Mouse (Mus musculus) limb, embryonic 11.5 days (tissue): ENCODE results near the gene Cldn14. TPM values are rescaled to one million over a fixed set of nuclear protein-coding genes. Genes with fewer than 3 reads are reported as not detected.

Experiments used
- ATAC-seq: fragments of 200-750 bp; cut with Nextera tagmentation; 2 replicates; pipeline ENCODE4 v1.8.0; 2017; ENCODE audit warnings: low read depth; ENCODE audit not compliant: insufficient number of reproducible peaks, low FRiP score, low TSS enrichment
- DNase-seq: peaks from one replicate; pipeline ENCODE4 v3.0.0-alpha.2; 2015; ENCODE audit warnings: low spot score
- H3K27ac ChIP-seq: fragments of 300-500 bp; sonication (generic); replicated peaks from 2 replicates; pipeline ENCODE4 v1.5.1; 2014; ENCODE audit warnings: low read depth, mild to moderate bottlenecking, low read length
- H3K27me3 ChIP-seq: fragments of 300-500 bp; sonication (generic); 2 replicates; pipeline ENCODE4 v1.6.1; 2014; ENCODE audit warnings: mild to moderate bottlenecking, low read length, mixed read lengths; ENCODE audit not compliant: control insufficient read depth, insufficient read depth
- H3K36me3 ChIP-seq: fragments of 300-500 bp; sonication (generic); 2 replicates; pipeline ENCODE4 v1.6.1; 2014; ENCODE audit warnings: mild to moderate bottlenecking, low read length, moderate library complexity, mixed read lengths; ENCODE audit not compliant: control insufficient read depth, insufficient read depth
- H3K4me1 ChIP-seq: fragments of 300-500 bp; sonication (generic); 2 replicates; pipeline ENCODE4 v1.6.1; 2014; ENCODE audit warnings: low read length, mixed read lengths; ENCODE audit not compliant: control insufficient read depth, insufficient read depth
- H3K4me2 ChIP-seq: fragments of 300-500 bp; sonication (generic); 2 replicates; pipeline ENCODE4 v1.6.1; 2014; ENCODE audit warnings: low read depth, mild to moderate bottlenecking, moderate library complexity; ENCODE audit not compliant: severe bottlenecking
- H3K4me3 ChIP-seq: fragments of 300-500 bp; sonication (generic); 2 replicates; pipeline ENCODE4 v1.5.1; 2014; ENCODE audit warnings: low read depth, low read length
- H3K9ac ChIP-seq: fragments of 300-500 bp; sonication (generic); 2 replicates; pipeline ENCODE4 v1.6.1; 2014; ENCODE audit warnings: mild to moderate bottlenecking, low read length
- H3K9me3 ChIP-seq: fragments of 300-500 bp; sonication (generic); 2 replicates; pipeline ENCODE4 v1.6.1; 2016; ENCODE audit warnings: low read length; ENCODE audit not compliant: control insufficient read depth
- WGBS: fragments of 180-500 bp; shearing (Covaris S2); extraction: QIAGEN DNeasy Blood & Tissue Kit; methylation state at CpG from one replicate; pipeline ENCODE4 v1.1.7; 2014; 5-methylcytosine and 5-hydroxymethylcytosine counted together
- polyA plus RNA-seq: library from polyadenylated mRNA; unstranded; fragments of >200 nt; fragmentation: Nextera tagmentation; extraction: Ambion mirVana; gene quantifications from 2 replicates; pipeline ENCODE4 v1.2.1, GENCODE M21; 2014

The Cldn14 gene
- polyA plus RNA-seq, 1 experiment from 2014 or later = not detected

DNA sequence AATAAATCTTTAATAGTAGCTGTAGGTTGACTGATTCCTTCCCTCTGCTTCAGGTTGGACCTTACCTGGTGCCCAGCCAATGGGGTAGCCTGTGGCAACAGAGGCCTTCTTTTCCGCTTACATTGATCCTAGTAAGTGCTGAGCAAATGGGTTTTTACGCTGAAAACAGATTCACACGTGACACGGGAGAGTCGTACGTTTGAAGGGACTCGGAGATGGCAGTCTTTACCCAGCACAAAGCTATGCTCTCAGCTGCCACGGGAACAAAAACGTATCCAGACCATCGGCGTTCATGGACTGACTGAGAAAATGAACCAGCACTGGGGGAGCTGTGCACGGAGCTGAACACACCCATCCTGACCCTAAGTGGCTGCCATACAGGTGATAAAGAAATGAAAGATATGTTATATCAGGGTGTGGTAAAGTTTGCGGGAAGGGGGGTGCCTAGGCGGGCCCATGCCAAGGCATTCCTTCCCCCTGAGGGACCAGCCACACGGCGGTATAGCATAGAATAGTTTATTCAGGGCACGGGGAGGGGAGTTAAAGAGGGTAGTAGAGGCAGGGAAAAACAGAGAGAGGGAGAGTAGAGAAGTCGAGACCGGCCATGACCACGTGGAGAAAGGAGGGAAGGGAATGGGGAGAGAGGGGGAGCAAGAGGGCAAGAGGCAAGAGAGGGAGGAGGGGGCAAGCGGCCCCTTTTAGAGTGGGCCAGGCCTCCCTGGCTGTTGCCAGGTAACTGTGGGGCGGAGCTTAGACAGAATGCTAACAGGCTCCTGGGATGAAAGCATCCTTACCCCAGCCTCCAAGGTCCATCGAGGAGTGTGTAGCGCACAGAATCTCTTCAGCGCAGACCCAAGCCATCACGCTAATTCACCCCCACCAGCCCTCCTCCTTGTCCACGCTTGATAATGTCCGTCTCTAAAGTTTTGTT is 97.6 kb downstream of the Cldn14 start:
- H3K36me3 ChIP-seq = peaks cover 4% of the 10 kb centered on the region; the same call in 1 of the 2 replicates
- no peak overlapping the region for H3K9ac ChIP-seq
- H3K27ac ChIP-seq = no peak overlapping the region
- H3K27me3 ChIP-seq = no peaks in the 10 kb centered on the region
- H3K4me1 ChIP-seq = no peaks in the 10 kb centered on the region
- H3K4me3 ChIP-seq = no peak overlapping the region
- no peaks in the 10 kb centered on the region for H3K9me3 ChIP-seq
- no peak overlapping the region for H3K4me2 ChIP-seq
- no peak for DNase-seq
- 68% methylated on average over 28 of the region's 28 CpGs for WGBS
- ATAC-seq = no peak

DNA sequence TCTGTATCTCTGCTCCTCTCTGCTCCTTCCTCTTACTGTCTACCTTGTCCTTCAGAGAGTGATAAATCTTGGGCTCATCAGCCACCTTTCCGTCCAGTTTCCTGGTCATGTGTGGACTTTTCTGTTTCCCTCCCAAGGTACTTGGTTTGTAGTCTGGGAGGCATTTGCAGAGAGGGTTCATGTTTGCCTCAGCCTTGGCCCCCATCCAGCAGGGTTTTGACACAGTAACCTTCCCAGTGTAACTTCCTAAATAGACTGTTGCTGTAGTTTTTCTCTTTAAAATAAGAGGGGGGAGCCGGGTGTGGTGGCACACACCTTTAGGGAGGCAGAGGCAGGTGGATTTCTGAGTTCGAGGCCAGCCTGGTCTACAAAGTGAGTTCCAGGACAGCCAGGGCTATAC is 98.7 kb downstream of the Cldn14 start:
- H3K4me2 ChIP-seq = no peak overlapping the region
- no peaks in the 10 kb centered on the region for H3K9me3 ChIP-seq
- DNase-seq (no peak), ATAC-seq (no peak)
- H3K9ac ChIP-seq = no peak overlapping the region
- peaks cover 4% of the 10 kb centered on the region; the same call in 1 of the 2 replicates for H3K36me3 ChIP-seq
- H3K4me1 ChIP-seq = no peaks in the 10 kb centered on the region
- no peaks in the 10 kb centered on the region for H3K27me3 ChIP-seq
- WGBS = 86% methylated on average over 3 of the region's 3 CpGs
- H3K4me3 ChIP-seq = no peak overlapping the region
- no peak overlapping the region for H3K27ac ChIP-seq

DNA sequence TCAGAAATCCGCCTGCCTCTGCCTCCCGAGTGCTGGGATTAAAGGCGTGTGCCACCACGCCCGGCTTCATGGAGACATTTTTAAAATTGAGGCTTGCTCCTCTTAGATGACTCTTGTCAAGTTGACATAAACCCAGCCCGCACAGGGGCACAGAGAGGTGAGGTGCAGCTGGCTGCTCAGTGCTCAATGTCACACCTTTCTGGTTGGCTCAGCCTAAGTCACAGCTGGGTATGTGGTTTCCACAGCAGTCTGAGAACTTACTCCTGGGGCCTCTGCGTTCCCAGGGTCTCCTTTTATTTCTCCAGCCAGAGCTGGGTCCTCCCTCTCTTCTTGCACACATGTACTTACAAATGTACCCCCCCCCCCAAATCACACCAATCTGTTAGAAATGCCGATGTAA is 100.4 kb downstream of the Cldn14 start:
- no peak for DNase-seq
- no peaks in the 10 kb centered on the region for H3K4me1 ChIP-seq
- ATAC-seq = no peak
- H3K9me3 ChIP-seq = no peaks in the 10 kb centered on the region
- 87% methylated on average over 8 of the region's 8 CpGs for WGBS
- no peak overlapping the region for H3K4me3 ChIP-seq
- no peaks in the 10 kb centered on the region for H3K27me3 ChIP-seq
- no peak overlapping the region for H3K4me2 ChIP-seq
- H3K9ac ChIP-seq = no peak overlapping the region
- no peak overlapping the region for H3K27ac ChIP-seq
- peaks cover 4% of the 10 kb centered on the region; the same call in 1 of the 2 replicates for H3K36me3 ChIP-seq

DNA sequence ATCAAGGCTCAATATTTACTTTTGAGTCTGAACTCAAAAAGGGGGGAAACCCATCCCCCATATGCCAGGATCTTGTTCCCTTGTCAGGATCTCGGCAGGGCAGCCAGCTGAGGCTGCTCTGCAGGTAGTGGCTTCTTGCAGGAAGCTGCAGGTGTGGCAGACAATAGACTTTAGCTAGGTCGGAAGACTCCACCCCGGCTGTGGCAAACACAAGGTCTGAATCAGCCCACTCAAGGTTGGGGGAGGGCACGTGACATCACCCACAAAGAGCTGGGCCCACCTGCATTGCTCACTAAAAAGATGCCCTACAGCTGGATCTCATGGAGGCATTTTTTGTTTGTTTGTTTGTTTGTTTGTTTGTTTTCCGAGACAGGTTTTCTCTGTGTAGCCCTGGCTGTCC is 100.9 kb downstream of the Cldn14 start:
- ATAC-seq = no peak
- Histone ChIP-seq H3K9ac (no peak overlapping the region), H3K4me2 (no peak overlapping the region), H3K9me3 (no peaks in the 10 kb centered on the region), H3K36me3 (peaks cover 4% of the 10 kb centered on the region; the same call in 1 of the 2 replicates), H3K27ac (no peak overlapping the region), H3K4me3 (no peak overlapping the region), H3K4me1 (no peaks in the 10 kb centered on the region), H3K27me3 (no peaks in the 10 kb centered on the region)
- DNase-seq = no peak
- WGBS = 83% methylated on average over 5 of the region's 5 CpGs

DNA sequence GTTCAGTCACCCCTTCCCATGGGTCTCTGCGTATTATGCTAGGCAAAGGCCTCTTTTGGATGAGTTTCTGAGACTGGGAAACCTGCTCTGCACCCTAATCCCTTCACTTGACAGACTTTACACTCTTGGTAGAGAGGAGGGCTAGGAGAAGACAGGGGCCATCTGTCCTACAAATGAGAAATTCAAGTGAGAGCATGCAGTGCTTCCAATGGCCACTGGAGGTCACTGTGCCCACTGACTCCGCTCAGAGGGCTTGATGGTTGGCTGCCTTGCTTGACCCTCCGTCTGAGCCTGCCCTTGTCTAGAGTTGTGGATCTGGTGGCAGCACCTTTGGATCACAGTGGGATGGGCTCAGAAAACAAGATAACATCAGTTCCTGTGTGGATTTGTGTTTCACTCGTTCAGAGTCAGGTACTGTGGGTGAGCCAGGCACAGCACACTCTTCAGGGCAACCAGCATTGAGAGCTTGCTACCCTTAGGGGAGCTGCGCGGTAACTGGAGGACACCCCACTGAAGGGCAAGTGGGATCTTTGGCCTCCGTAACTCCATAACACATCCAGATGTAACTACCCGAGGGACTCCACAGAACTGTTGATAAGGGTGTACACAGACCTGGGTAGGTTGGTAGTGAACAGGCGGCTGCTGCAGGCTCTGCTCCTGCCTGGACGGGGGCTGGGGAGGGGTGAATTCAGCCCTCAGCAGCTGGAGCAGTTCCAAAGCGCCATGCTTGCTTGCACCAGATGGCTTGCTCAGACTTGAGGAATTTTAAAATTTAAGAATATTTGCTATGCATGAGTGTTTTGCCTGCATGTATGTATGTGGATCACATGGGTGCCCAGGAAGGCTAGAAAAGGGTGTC is 102.3 kb downstream of the Cldn14 start:
- Histone ChIP-seq H3K27me3 (no peaks in the 10 kb centered on the region), H3K4me2 (no peak overlapping the region), H3K36me3 (peaks cover 6% of the 10 kb centered on the region), H3K9ac (no peak overlapping the region), H3K9me3 (no peaks in the 10 kb centered on the region), H3K4me1 (no peaks in the 10 kb centered on the region), H3K4me3 (no peak overlapping the region), H3K27ac (no peak overlapping the region)
- 74% methylated on average over 11 of the region's 11 CpGs for WGBS
- ATAC-seq = no peak
- peak; percentile 77 for DNase-seq

DNA sequence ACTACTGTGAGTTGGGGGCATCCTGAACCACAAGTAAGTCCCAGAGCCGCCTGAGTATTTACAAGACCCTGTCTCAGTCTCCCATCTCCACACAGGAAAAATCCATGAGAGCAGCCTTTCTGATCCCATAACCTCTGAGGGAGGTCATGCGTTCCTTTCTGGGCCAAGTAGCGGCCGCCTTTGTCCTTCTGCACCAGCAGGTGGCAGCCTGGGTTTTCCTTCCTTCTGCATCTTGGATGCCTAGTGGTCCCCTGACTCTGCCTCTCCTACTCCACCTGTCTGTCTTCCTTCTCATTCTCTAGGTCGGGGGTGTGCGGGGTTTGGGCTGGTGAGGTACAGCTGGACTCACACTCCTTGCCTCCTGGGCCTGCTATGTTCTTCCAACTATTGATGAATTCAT is 105.6 kb downstream of the Cldn14 start:
- no peaks in the 10 kb centered on the region for H3K9me3 ChIP-seq
- no peak for ATAC-seq
- no peak for DNase-seq

DNA sequence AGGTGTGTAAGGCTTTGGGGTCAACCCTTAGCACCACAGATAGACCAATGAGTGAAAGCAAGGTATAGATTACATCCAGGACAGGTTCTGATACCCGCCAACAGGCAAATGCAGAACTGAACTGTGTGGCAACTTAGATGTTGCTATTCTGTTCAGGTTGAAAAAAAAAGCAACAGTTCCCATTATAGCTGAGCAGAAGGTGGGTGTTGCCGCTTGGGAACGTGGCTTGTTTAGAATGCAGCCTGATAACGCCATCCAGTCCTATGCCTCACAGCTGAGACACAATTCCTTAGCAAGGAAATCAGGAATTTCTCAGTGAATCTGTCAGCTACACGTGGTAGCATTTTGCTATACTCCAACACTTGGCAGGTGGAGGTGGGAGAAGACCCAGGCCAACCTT is 115.4 kb downstream of the Cldn14 start:
- ATAC-seq (no peak), DNase-seq (no peak)
- H3K27me3 ChIP-seq = no peaks in the 10 kb centered on the region
- no peak overlapping the region for H3K27ac ChIP-seq
- 96% methylated on average over 5 of the region's 5 CpGs for WGBS
- no peak overlapping the region for H3K4me3 ChIP-seq
- H3K4me1 ChIP-seq = no peaks in the 10 kb centered on the region
- H3K9ac ChIP-seq = no peak overlapping the region
- no peaks in the 10 kb centered on the region for H3K9me3 ChIP-seq
- peaks cover 18% of the 10 kb centered on the region; the same call in 1 of the 2 replicates for H3K36me3 ChIP-seq
- no peak overlapping the region for H3K4me2 ChIP-seq

More for the DNA sequence above, 105.6 kb downstream of the Cldn14 start:
- 83% methylated on average over 6 of the region's 6 CpGs for WGBS
- no peaks in the 10 kb centered on the region for H3K27me3 ChIP-seq
- no peak overlapping the region for H3K4me3 ChIP-seq
- H3K36me3 ChIP-seq = peaks cover 20% of the 10 kb centered on the region
- H3K4me1 ChIP-seq = no peaks in the 10 kb centered on the region
- H3K9ac ChIP-seq = no peak overlapping the region
- no peak overlapping the region for H3K27ac ChIP-seq
- no peak overlapping the region for H3K4me2 ChIP-seq

DNA sequence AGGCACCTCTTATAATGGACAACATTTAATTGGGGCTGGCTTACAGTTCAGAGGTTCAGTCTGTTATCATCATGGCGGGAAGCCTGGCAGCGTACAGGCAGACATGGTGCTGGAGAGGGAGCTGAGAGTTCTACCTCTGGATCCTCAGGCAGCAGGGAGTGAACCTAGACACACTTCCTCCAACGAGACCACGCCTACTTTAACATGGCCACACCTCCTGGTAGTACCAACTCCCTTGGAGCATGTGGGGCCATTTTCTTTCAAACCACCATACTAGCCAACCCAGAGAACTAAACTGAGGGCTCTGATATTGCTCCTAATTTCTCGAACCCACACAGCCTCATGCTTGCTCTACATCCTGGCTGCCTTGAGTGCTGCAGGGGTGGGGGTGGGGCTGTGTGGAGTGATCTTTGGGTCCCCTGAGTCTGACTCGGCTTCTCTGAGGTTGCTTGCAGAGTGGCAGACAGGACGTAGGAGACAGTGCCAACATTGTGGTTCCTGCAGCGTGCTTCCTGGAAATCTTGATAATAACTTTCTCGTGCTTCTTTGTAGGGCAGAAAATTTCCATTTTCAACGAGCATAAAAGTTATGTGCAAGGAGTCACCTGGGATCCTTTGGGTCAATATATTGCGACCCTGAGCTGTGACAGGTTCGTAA is 117.6 kb downstream of the Cldn14 start:
- no peaks in the 10 kb centered on the region for H3K27me3 ChIP-seq
- no peak overlapping the region for H3K4me3 ChIP-seq
- H3K36me3 ChIP-seq = peaks cover 18% of the 10 kb centered on the region; the same call in 1 of the 2 replicates
- H3K4me1 ChIP-seq = 0 out of 2 replicates have a peak, but pooled peaks cover under 1% of the 10 kb centered on the region
- no peak for DNase-seq
- H3K9ac ChIP-seq = no peak overlapping the region
- H3K27ac ChIP-seq = no peak overlapping the region
- ATAC-seq = no peak
- H3K9me3 ChIP-seq = no peaks in the 10 kb centered on the region
- no peak overlapping the region for H3K4me2 ChIP-seq
- WGBS = 83% methylated on average over 12 of the region's 12 CpGs
